Mouse (Mus musculus) gastrocnemius, postnatal 4 days (tissue): ENCODE measurements around the gene Sesn3. TPM values are rescaled to one million over a fixed set of nuclear protein-coding genes. Genes with fewer than 3 reads are reported as not detected.
A peak's percentile ranks its signal among the peaks of the same experiment; 100 is the strongest.
"Not testable (repeated sequence)": the region's sequence is repeated elsewhere in the genome, so short reads cannot be mapped to it uniquely, and the experiment has no call there.

ENCODE experiments used
- DNase-seq, 2 experiments: peaks; one replicate each; pipeline ENCODE4 v3.0.0; 2021 to 2022; ENCODE audit warnings: low spot score in 2 of 2, mixed read lengths in 2 of 2
- long read RNA-seq, 2 experiments: library from polyadenylated mRNA; stranded (forward); transcript quantifications; one replicate each; pipeline ENCODE4 v2.0.0; 2021
- total RNA-seq, 2 experiments: library from RNA; stranded (reverse); gene quantifications; 2 replicates each; pipeline ENCODE4 v1.2.3; 2021

Gene Sesn3
- 10 to 100 TPM; 42.1 to 49.8 TPM for total RNA-seq
- long read RNA-seq, experiment 1, full-length matches to known transcripts = 12 of 24 reads
- long read RNA-seq, experiment 1, partial matches to known transcripts = 0 of 24 reads
- long read RNA-seq, experiment 1, other reads (novel, unspliced or antisense) = 12 of 24 reads
- long read RNA-seq, experiment 2, full-length matches to known transcripts = 6 of 21 reads
- long read RNA-seq, experiment 2, partial matches to known transcripts = 4 of 21 reads
- long read RNA-seq, experiment 2, other reads (novel, unspliced or antisense) = 11 of 21 reads

- peak; percentile 31 to 56 for DNase-seq
Observed at GRCm38 (mm10) chr9:14274986-14275720, at the start of gene Sesn3. TSS of gene Sesn3 (plus strand) at chr9:14275067.

- DNase-seq = not testable (repeated sequence)
Observed at GRCm38 (mm10) chr9:14227086-14227485, 47.8 kb upstream of the Sesn3 start.

GRCm38 (mm10) chr9:14233702-14234373 lies 41.0 kb upstream of the Sesn3 start:
- DNase-seq = no peak

GRCm38 (mm10) chr9:14235286-14235685 lies 39.6 kb upstream of the Sesn3 start:
- no peak for DNase-seq

- not testable (repeated sequence) for DNase-seq
Observed at GRCm38 (mm10) chr9:14241003-14241402, 33.9 kb upstream of the Sesn3 start.

- no peak for DNase-seq
Observed at GRCm38 (mm10) chr9:14242308-14242707, 32.6 kb upstream of the Sesn3 start.

- DNase-seq = no peak
Observed at GRCm38 (mm10) chr9:14244528-14244927, 30.3 kb upstream of the Sesn3 start.

- no peak for DNase-seq
Observed at GRCm38 (mm10) chr9:14245013-14245586, 29.8 kb upstream of the Sesn3 start.

GRCm38 (mm10) chr9:14246016-14246799 lies 28.7 kb upstream of the Sesn3 start:
- DNase-seq = peak in 1 of 2 experiments; percentile 39

GRCm38 (mm10) chr9:14247480-14248208 lies 27.2 kb upstream of the Sesn3 start:
- DNase-seq = no peak

GRCm38 (mm10) chr9:14248209-14248596 lies 26.7 kb upstream of the Sesn3 start:
- DNase-seq = no peak

GRCm38 (mm10) chr9:14261150-14261549 lies 13.7 kb upstream of the Sesn3 start:
- DNase-seq = no peak

- no peak for DNase-seq
Observed at GRCm38 (mm10) chr9:14262568-14262972, 12.3 kb upstream of the Sesn3 start.

GRCm38 (mm10) chr9:14266470-14266869 lies 8.4 kb upstream of the Sesn3 start:
- no peak for DNase-seq

GRCm38 (mm10) chr9:14268578-14268977 lies 6.3 kb upstream of the Sesn3 start:
- DNase-seq = no peak

- DNase-seq = no peak
Observed at GRCm38 (mm10) chr9:14272921-14273320, 1.9 kb upstream of the Sesn3 start.

- no peak for DNase-seq
Observed at GRCm38 (mm10) chr9:14274586-14274985, 281 bp upstream of the Sesn3 start.

GRCm38 (mm10) chr9:14275792-14276480 lies 1.1 kb downstream of the Sesn3 start:
- peak; percentile 95 to 98 for DNase-seq

- peak; percentile 55 to 64 for DNase-seq
Observed at GRCm38 (mm10) chr9:14276481-14277287, 1.8 kb downstream of the Sesn3 start.
